Mouse (Mus musculus) ES-E14 (cell line): ENCODE measurements around the gene D5Ertd579e. TPM values are rescaled to one million over a fixed set of nuclear protein-coding genes. Genes with fewer than 3 reads are reported as not detected.
A peak's percentile ranks its signal among the peaks of the same experiment; 100 is the strongest.

Source experiments
- DNase-seq: peaks from one replicate; pipeline ENCODE4 v3.0.0-alpha.2; 2013; ENCODE audit warnings: low read depth, low spot score
- H3K27ac ChIP-seq: 2 replicates; pipeline ENCODE4 v1.5.1; 2012; ENCODE audit warnings: low read depth, mild to moderate bottlenecking, low read length, moderate library complexity, mixed read lengths; ENCODE audit not compliant: poor library complexity, insufficient read depth, severe bottlenecking
- H3K36me3 ChIP-seq: 2 replicates; pipeline ENCODE4 v1.6.1; 2012; ENCODE audit warnings: mild to moderate bottlenecking, low read length, moderate library complexity, mixed read lengths; ENCODE audit not compliant: control insufficient read depth, poor library complexity, insufficient read depth, severe bottlenecking
- H3K4me1 ChIP-seq, 2 experiments: fragments of 150-350 bp in 1 of 2; sonication (generic) in 1 of 2; 2 replicates each; pipeline ENCODE4 v1.6.1; 2012; ENCODE audit warnings: low read length in 2 of 2, mild to moderate bottlenecking in 1 of 2, mixed read lengths in 1 of 2; ENCODE audit not compliant: control insufficient read depth in 2 of 2, insufficient read depth in 2 of 2, poor library complexity in 1 of 2
- H3K4me3 ChIP-seq, 2 experiments: fragments of 150-350 bp in 1 of 2; sonication (generic) in 1 of 2; 2 replicates each; pipeline ENCODE4 v1.5.1; 2012; ENCODE audit warnings: low read length in 2 of 2, low read depth in 1 of 2, mild to moderate bottlenecking in 1 of 2, mixed read lengths in 1 of 2; ENCODE audit not compliant: insufficient read depth in 1 of 2, poor library complexity in 1 of 2, severe bottlenecking in 1 of 2
- H3K9ac ChIP-seq: 2 replicates; pipeline ENCODE4 v1.6.1; 2012; ENCODE audit warnings: low read depth, mild to moderate bottlenecking, low read length, mixed read lengths; ENCODE audit not compliant: poor library complexity, insufficient read depth, severe bottlenecking
- H3K9me3 ChIP-seq: fragments of 150-350 bp; sonication (generic); 2 replicates; pipeline ENCODE4 v1.6.1; 2012; ENCODE audit warnings: low read depth, mild to moderate bottlenecking, low read length; ENCODE audit not compliant: control insufficient read depth, insufficient read depth
- CHD2 ChIP-seq: IDR thresholded peaks from 2 replicates; pipeline ENCODE4 v1.6.1; 2014; ENCODE audit warnings: mild to moderate bottlenecking, low read depth, low read length, inconsistent platforms
- HCFC1 ChIP-seq: IDR thresholded peaks from 2 replicates; pipeline ENCODE4 v1.6.1; 2012; ENCODE audit warnings: low read length, inconsistent platforms, borderline replicate concordance; ENCODE audit not compliant: insufficient read depth
- MAFK ChIP-seq: IDR thresholded peaks from 2 replicates; pipeline ENCODE4 v1.6.1; 2014; ENCODE audit warnings: mild to moderate bottlenecking, low read depth, low read length, inconsistent platforms; ENCODE audit not compliant: insufficient read depth
- ZC3H11A ChIP-seq: IDR thresholded peaks from 2 replicates; pipeline ENCODE4 v1.6.1; 2012; ENCODE audit warnings: low read depth, mild to moderate bottlenecking, inconsistent platforms, low read length, borderline replicate concordance
- ZNF384 ChIP-seq: IDR thresholded peaks from 2 replicates; pipeline ENCODE4 v1.6.1; 2012; ENCODE audit warnings: low read depth, low read length, inconsistent platforms
- in situ Hi-C, 2 experiments: fragments of 600-800 bp; cut with MboI; formaldehyde crosslinking; loops; one replicate each; pipeline ENCODE4 v1.15.1; 2025; ENCODE audit warnings: low sequenced_read_pairs in 2 of 2, inconsistent platforms in 1 of 2; ENCODE audit not compliant: unreplicated experiment in 2 of 2
- total RNA-seq: library from RNA; depleted of rRNA; stranded (reverse); fragments of 300-350 nt; gene quantifications from 2 replicates; pipeline ENCODE4 v1.2.3, GENCODE M21; 2012

The D5Ertd579e gene
- total RNA-seq, 1 experiment, result 19.5 TPM

DNA sequence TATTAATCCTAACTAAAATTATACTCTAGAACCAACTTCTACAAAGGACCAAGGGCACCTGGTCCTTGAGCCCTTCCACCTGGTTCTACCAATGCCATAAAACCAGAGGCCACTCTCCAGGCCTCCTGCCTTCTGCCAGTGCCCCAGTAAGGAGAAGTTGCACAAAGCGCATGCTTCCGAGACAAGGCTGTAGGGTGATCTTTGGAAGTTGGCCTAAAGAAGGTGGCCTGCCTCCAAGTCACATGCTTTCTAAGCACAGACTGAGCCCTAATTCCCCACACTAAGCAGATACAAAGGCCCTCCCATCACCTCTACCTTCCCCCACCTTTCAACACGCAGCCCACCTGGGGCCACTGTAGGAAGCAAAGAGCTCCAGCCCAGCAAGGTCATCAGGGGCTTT is 120.6 kb downstream of the D5Ertd579e start:
- Histone ChIP-seq H3K27ac (peak overlapping the region; percentile 48; the same call in 1 of the 2 replicates), H3K36me3 (peaks cover 11% of the 10 kb centered on the region; the same call in 1 of the 2 replicates), H3K4me1 (peaks cover 2 to 28% of the 10 kb centered on the region in 2 experiments), H3K9ac (no peak overlapping the region), H3K9me3 (no peaks in the 10 kb centered on the region), H3K4me3 (no peak overlapping the region)
- in situ Hi-C loops, result no loop called here
- no peak for DNase-seq
- TF ChIP-seq HCFC1 (no peak), ZC3H11A (no peak), CHD2 (no peak), MAFK (no peak), ZNF384 (no peak)

DNA sequence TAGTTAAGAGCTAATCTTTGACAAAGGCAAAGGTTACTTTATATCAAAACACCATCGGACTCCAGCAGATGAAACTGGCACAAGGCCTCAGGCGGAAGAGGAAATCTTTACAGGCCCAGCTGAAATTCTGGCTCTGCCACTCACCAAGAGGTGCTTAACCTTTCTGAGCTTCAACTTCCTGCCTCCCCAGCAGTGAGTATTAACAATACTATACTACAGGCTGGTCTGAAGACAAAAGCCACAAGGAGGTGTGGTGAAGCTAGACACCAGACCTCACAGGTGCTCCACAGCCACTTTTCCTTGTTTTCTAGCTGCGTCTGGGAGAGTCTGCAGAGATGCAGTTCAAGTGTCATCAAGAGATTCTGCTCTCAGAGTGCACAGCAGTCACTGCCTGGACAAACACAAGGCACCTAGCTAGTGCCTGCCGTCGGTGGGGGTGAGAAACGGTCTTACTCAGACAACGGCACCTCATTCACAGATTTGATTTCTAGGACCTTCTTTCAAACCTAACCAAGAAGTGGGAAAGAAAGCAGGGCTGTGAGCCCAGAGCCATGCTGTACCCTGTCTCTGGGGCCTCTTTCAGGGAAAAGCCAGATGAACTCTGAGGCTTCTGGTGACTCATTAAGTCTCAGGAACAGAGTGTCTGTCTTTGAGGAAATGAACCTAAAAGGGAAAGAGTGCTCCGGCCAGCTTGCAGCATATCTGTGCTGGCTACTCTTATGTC is 121.5 kb downstream of the D5Ertd579e start:
- in situ Hi-C loops, result no loop called here

DNA sequence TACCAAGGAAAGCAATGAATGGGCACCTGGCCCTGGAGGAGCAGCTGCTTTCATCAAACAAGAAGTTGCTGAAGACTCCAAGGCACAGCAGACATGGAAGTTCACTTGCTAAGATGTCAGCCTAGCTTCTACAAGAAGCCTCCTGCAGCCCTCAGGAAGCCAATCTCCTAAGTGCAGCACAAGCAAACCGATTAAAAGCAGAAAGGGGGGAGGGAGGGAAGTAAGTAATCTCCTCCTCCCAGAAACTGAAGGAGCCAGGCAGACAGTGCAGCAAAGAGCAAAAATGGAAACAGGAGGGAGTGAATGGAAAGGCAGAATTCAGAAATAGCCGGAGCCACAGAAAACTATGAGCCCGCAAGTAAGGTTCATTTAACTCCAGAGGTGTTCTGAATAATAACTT is 122.5 kb downstream of the D5Ertd579e start:
- peaks cover 2 to 28% of the 10 kb centered on the region in 2 experiments for H3K4me1 ChIP-seq
- TF ChIP-seq ZNF384 (no peak), HCFC1 (no peak), ZC3H11A (no peak), MAFK (no peak), CHD2 (no peak)
- H3K9ac ChIP-seq, result no peak overlapping the region
- in situ Hi-C loops, result no loop called here
- DNase-seq, result no peak
- H3K4me3 ChIP-seq, result no peak overlapping the region
- H3K36me3 ChIP-seq, result peaks cover 14% of the 10 kb centered on the region; the same call in 1 of the 2 replicates
- H3K27ac ChIP-seq, result peak overlapping the region; percentile 46; the same call in 1 of the 2 replicates
- H3K9me3 ChIP-seq, result no peaks in the 10 kb centered on the region

More for the DNA sequence above, 121.5 kb downstream of the D5Ertd579e start:
- Histone ChIP-seq H3K4me3 (no peak overlapping the region), H3K4me1 (peaks cover 2 to 28% of the 10 kb centered on the region in 2 experiments), H3K36me3 (peaks cover 14% of the 10 kb centered on the region; the same call in 1 of the 2 replicates), H3K9ac (no peak overlapping the region), H3K9me3 (no peaks in the 10 kb centered on the region), H3K27ac (peak overlapping the region; percentile 76)
- no peak for DNase-seq
- TF ChIP-seq MAFK (no peak), HCFC1 (no peak), ZNF384 (no peak)

DNA sequence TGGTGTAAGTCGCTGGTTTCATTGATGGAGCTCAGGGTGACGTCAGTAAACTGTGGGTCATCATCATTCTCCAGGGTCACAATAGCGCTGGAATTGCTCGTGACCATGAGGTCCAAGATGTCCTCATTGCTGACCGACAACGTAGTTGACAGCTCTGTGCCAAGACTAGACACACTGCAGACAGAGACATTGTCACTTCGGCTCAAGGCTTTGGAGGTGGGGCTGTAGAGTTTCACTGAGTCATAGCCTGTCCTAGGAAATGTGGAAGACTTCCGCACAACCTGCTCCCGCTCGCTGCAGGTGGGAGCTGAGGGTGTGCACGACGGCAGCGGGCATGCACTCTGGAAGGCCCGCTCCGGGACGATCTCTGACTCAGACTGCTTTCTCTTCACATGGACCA is 124.5 kb downstream of the D5Ertd579e start:
- H3K27ac ChIP-seq, result no peak overlapping the region
- no peak overlapping the region for H3K4me3 ChIP-seq
- H3K9me3 ChIP-seq, result no peaks in the 10 kb centered on the region
- H3K4me1 ChIP-seq, result peaks cover 2 to 18% of the 10 kb centered on the region in 2 experiments
- H3K36me3 ChIP-seq, result peaks cover 14% of the 10 kb centered on the region; the same call in 1 of the 2 replicates
- no peak for DNase-seq
- TF ChIP-seq CHD2 (no peak), MAFK (no peak), ZC3H11A (no peak), ZNF384 (no peak), HCFC1 (no peak)
- in situ Hi-C loops, result no loop called here
- no peak overlapping the region for H3K9ac ChIP-seq
